Mouse (Mus musculus): Measurements from ENCODE around the gene Cybrd1. TPM values are rescaled to one million over a fixed set of nuclear protein-coding genes. Genes with fewer than 3 reads are reported as not detected.

Cybrd1 gene
- total RNA-seq, 2 experiments from 2014 or later, result 0.08 TPM; not detected in 1

DNA sequence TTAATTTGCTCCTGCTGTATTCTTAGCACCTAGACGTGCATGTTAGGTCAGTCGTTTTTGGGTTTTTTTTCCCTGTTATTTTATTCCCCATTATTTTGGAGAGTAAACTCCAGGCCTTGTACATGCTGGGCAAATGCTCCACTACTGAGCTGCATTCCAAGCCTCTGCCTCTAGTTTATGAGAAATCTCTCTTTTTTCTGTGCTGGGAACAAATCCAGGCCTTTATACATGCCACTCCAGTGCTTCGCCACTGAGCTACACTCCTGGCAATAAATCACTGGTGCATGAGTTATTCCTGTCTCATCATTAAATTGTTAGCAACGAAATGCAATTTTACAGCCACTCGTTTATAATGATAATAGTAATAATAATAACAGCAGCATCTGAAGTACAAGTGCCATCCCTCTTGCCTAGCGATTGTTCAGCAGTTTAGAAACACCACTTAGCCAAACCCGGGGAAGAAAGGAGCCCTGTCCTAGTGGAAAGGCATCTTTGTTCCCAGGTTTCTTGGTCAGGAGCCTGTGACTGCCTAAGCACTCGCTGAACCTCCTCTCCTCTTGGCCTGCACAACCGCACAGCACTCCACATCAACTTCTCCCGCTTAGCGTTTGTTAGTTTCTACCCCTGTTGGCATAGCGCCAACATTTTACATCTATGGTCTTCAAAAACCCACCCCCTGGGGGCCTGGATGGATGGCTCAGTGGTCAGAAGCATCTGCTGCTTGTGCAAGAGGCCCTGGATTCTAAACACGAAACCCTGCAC, 4.7 kb downstream of the Cybrd1 start:
- ATAC-seq (replicated peaks; ENCODE audit: poor library complexity), result no peak

DNA sequence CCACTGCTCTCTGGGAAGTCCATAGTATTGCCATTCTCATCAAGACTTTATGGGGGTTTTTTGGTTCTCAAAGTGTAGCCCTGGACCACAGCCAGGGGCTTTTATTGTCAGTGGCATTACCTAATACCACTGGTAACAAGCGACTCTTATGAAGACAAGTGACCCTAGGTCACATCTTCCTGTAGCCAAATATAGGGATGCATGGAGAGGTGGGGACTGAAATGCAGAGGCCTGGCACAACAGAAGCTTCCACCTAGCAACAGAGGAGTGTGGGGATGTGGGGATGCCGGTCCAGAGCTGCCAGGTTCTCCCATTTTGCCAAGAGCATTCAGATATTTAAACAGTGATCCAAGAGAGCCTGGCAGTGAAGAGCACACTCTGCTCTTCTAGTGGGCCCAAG, 5.9 kb downstream of the Cybrd1 start:
- ATAC-seq (replicated peaks; ENCODE audit: poor library complexity), result no peak

DNA sequence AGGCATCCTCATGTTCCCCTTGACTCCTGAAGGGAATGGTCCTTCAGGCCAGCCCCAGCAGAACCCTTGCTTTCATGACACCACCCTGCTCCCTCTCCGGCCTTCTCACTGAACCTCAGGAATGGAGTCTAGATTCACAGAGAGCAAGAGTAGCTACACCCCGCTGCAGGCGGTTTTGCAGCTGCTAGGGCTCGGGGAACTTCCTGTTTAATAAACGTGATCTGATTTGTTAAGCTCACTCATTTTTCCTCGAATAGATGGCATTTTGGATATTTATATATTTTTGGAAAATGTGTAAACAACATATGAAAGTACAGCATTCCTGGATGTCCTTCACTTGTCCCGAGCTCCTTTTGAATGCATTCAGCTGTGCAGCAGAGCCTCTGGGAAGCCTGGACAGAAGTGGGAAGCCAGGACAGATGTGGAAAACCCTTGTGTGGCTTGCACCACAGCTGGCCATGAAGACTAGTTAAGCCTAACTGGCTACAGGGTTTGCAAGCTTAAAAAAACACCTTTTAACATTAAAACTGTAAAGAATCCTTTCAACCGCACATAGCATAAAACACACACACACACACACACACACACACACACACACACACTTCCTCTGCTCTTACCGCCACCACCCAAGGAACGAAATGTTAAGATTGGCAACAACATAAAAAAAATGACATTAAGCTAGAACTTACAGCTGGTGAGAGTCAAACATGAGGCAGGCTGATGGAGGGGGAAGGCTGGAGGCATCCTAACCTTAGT, 10.2 kb downstream of the Cybrd1 start:
- no peak for ATAC-seq (replicated peaks; ENCODE audit: poor library complexity)

DNA sequence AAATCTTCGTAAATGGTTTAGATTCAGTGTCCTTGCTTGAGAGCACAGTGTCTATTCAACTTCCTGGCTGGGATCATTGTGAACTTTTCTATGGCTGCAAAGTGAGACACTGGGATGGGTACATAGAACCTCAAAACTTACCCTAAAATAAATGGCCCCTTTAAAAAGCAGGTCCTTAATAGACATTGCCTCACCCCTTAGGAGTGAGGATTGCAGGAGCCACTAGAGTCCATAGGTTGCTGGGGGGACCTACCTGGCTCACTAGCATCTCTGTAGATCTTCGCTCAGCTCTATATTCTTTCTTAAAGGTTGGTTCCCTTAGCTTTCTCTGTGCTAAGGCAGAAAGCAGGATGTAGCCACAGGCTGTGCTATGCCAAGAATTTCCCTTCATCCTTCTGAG, 12.6 kb downstream of the Cybrd1 start:
- ATAC-seq (replicated peaks; ENCODE audit: poor library complexity), result no peak

DNA sequence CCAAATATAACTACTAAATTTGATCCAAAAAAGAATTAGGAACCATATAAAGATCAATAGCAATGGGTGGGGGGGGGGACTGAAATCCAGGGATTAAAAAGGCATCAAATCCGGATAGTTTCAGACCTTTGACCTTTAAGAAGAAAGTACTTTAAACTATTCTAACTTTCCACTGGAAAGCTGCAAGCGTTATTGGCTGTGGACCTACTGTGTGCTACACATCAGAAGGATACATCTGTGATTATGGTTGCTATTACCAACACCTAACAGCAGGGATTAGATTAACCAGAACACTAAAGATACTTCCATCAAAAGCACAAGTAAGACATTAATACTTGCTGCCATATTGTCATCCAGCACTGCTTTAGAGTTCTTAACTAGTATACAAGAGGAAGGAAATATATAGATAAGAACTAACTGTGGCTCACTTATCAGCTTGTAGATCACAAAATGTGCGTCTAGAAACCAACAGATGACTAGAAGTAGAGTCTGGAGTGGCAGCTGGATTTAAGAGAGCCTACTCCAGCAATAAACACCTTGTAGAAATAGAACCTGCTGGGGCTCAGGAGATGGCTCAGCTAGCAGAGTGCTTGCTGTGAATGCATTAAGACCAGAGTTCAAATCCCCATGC, 14.3 kb downstream of the Cybrd1 start:
- ATAC-seq (replicated peaks; ENCODE audit: poor library complexity), result no peak

DNA sequence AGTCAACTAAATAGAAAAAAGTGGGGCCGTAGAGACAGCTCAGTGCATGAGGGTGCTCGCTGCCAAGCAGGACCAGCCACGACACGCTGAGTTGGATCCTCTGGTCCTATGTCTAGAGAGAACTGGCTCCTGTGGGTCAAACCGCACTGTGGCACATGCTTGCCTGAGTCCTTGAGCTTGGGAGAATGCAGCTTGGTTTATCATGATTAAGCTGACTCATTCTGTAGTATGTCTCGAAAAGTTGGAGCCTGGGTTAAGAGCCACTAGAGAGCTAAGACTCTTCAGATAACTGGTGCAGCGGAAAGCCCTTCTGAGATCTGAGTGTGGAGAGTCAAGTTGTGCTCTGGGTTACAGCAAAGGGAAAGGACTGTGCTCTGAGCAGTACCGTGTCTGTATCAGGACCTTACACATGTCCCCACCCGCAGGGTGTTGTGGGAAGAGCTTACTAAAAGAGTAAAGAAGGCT, 16.4 kb downstream of the Cybrd1 start:
- ATAC-seq (replicated peaks; ENCODE audit: poor library complexity), result peak; percentile 79

DNA sequence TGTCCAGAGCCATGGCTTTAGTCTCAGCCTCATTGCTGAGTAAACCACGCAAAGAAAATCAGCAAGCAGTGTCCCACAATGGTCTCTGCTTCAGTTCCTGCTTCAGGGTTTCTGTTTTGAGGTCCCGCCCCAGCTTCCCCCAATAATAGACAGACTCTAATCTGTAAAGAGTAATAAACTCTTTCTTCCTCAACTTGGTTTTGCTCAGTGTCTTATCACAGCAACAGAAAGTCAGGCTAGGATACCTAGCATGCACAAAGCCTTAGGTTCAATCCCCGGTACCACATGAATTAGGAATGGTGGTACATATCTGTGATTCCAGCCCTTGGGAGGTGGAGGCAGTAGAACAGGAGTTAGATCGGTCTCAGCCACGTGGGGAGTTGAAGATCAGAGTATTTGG, 17.1 kb downstream of the Cybrd1 start:
- no peak; the same call in 1 of the 2 replicates for ATAC-seq (replicated peaks; ENCODE audit: poor library complexity)

DNA sequence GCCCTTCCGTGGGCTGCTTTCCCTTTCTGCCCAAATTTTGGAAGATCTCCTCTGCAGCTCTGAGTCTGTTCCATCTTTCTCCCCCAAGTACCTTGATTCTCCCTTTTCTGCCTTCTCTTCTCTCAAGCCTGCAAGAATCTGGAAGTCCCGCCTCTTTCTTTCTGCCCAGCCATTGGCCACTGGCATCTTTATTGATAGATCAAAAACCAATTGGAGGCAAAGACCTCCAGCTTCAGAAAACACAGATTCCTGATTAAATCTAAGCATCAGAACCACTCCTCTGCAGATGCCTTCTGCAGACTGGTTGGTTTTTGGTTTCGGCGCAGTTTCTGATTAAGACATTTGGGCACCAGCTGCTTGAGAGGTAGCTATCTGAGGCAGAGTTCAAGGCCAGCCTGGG, 22.9 kb downstream of the Cybrd1 start:
- ATAC-seq (replicated peaks; ENCODE audit: poor library complexity), result no peak

DNA sequence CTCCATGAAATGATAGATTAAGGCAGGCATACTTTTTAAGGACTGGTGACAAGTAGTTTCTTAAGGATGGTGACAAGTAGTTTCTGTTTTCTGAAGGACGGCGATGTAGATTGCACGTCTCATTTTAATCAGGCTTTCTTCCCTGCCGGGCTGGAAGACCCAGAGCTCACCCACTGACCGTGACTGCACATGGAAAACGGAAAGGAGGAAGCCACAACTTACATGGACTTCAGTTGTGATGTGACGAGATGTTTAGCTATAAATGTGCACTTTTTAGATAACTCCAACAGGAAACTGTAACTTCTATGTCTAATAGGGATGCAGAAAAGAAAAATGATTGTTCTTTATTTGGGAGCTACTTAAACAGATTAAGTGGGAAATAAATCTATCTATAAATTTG, 24.7 kb downstream of the Cybrd1 start:
- ATAC-seq (replicated peaks; ENCODE audit: poor library complexity), result peak; percentile 26; the same call in 1 of the 2 replicates

DNA sequence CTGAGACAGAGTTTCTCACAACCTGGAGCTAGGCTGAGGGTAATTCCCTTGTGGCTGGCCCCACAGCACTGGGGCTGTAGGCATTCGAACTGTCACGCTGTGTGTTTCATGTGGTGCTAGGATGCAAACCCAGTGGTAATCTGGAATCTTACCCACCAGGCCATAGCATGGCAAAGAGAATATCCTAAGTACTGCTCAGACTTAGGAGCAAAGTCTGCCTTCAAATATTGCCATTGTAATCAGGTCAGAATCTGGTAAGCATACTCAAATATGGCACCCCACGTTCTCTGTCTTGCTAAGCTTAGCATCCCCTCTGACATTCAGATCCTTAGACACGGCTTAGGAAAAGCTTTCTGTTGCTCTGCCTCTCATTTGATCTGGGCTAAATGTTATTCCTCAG, 28.1 kb downstream of the Cybrd1 start:
- ATAC-seq (replicated peaks; ENCODE audit: poor library complexity), result no peak

DNA sequence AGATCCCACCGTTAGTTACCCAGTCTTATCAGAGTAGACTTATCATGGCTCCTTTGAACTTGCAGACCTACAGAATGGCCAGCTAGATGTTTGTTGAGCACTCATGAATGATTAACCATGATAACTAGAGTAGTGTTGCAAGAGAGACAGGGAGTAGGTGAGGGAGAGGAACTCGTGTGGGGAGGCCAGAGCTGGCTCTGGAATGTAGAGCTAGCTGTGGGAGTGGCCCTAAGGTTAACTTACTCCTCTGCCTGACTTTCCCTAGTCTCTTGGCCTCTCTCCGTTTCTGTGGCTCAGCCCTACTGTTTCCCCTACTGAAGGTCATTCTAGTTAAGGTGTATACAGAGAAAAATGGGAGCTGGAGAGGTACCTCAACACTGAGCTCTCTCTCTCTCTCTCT, 28.5 kb downstream of the Cybrd1 start:
- ATAC-seq (replicated peaks; ENCODE audit: poor library complexity), result no peak

DNA sequence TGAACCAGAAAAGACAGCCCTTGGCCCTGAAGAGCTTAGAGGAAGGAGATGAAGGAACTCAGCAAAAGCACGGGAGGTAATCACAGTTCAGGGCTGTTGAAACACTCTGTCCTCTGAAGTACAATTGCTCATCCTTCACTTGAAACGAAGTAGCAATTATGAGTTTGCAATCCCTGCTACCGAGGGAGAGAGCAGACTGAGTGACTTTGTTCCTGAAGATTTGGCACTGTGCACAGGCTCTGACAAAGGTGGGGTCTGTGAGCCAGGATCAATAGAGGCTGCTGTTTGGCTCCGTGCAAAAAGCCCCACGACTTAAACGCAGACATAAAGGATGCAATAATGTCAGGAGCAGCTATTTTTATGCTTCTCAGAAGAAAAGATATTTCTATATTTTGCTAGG, 30.1 kb downstream of the Cybrd1 start:
- no peak for ATAC-seq (replicated peaks; ENCODE audit: poor library complexity)

DNA sequence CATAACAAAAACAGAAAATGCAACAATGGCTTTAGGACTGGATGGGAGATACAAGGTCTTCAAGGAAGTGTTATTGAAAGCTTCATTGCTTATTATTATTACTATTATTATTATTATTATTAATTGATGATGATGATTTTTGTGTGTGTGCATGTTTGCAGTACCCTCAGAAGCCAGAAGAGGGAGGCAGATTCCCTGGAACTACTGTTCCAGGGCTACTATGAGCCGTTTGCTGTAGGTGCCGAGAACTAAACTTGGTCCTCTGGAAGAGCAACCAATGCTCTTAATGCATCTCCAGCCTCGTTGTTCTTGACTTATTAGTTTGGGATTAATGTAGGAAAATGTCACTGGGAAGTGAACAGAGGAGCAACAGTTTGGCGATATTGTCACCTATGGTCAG, 34.4 kb downstream of the Cybrd1 start:
- no peak for ATAC-seq (replicated peaks; ENCODE audit: poor library complexity)

DNA sequence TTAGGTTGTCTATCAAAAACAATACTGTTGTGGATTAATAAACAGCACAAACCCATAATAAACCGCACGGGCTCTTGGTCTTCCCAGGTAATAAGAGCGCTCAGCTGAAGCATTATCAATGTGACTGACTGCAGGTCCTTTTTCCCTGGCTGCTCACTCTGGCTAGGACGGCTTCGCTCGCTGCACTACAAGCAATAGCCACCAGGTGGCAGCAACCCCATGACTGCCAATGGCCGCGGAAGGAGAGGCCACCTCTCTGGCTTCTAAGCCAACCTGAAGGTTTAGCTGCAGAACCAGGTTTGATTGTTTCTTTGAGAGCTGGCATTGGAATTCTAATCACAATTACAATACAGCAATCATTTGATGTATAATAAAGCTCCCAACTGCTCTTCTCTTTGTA, 37.8 kb downstream of the Cybrd1 start:
- ATAC-seq (replicated peaks; ENCODE audit: poor library complexity), result peak; percentile 98

DNA sequence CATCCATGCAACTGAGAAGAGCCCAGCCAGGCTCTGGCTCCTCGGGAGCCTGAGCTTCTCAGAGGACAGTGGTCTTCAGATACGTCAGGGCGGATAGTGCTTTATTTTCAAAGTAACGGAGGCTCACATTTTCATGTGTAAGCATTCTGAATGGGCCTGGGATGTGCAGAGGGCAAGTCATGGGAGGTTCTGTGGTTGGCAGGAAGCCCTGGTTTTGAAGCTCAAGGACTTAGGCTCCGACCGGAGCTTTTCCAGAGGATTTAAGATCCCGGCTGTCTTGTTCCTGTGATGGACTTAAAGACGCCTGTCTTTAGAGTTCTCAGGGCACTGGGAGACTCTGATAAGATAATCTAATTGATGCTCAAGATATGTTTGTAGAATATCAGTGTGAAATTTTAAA, 38.7 kb downstream of the Cybrd1 start:
- no peak for ATAC-seq (replicated peaks; ENCODE audit: poor library complexity)

DNA sequence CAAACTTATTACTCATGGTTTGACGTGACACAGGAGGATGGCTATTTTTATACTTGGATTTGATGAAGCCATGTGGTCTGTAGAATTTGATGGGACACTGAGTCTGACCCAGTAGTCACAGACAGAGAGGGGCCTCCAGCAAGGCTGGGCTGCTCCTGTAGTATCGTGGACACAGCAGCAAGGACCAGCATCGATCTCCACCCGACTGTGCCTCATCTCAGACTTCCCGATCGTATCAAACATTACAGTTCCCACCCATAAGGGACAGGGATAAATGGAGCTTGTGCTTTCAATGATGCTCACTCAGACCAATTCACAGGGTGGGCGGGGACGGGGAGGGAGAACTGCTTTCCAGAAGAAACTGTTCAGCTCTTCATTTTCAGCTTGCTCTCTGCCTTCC, 40.2 kb downstream of the Cybrd1 start:
- no peak for ATAC-seq (replicated peaks; ENCODE audit: poor library complexity)

DNA sequence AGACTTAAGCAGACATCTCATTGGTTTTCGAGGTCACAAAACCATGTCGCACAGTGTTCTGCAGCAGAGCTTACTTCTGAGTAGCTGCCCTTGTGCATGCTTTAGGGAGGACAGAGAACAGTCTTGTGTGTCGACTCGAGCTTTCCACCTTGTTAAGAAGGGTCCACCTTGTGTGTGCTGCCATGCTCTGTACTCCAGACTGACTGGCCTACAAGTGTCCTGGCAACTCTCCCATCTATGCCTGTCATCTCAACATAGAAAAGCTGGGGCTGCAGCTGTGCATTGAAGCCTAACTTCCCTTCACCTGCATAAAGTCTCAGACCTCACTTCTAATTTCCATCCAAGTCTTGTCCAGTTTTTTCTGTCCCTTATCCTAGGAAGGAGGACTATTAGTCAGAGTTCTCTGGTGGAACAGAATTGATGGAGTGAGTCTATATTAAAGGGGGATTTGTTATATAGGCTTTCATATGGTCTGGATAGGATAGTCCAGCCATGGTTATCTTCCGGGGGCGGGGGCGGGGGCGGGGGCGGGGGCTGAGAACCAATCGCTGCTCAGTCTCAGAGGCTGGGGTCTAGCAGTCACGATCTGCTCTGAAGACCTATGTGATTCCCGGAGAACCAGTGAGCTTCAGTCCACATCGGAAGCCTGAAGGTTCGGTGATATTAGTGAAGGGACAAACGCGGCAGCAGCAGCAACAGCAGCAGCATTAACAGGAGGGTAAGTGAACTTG, 42.0 kb downstream of the Cybrd1 start:
- ATAC-seq (replicated peaks; ENCODE audit: poor library complexity), result no peak

DNA sequence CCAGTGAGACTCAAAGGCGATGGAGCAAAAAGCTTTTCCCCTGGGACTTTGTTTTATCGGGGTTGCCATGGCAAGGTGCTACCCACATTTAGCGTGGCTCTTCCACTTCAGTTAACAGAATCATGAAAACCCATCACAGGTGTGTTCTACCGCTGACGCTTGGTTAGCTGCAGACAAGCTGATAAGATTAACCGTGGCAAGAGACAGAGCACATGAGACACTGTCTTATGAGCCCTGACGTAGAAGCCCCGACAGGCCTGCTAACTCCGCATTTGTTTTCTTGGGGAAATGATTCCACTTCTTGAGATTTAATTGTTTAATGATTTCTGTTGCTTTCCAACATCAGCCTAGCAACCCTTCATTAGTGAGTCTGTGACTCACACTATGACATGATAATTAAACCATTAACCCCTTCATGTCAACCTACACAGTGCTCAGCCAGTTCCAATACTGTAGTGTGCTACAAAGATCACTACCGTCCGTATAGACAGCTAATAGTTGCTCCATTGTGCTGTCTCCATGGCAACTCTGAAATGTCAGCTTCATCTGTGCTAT, 42.7 kb downstream of the Cybrd1 start:
- 0 out of 2 replicates have a peak, but pooled peaks have one; percentile 20 for ATAC-seq (replicated peaks; ENCODE audit: poor library complexity)

DNA sequence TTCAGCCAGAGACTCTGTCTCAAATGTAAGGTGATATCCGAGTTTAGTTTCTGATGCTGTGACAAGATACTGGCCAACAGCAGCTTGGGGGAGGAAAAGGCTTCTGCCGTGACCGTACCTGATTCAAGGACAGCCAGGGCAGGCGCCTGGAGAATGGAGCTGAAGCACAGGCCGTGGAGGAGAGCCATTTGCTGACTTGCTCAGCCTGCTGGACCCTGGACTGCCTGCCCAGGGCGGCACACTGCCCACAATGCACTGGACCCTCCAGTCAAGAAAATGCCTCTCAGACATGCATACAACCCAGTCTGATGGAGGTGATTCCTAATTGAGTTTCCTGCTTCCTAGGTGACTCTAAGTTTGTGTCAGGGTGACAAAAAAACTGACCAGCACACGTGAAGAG, 43.8 kb downstream of the Cybrd1 start:
- no peak for ATAC-seq (replicated peaks; ENCODE audit: poor library complexity)

DNA sequence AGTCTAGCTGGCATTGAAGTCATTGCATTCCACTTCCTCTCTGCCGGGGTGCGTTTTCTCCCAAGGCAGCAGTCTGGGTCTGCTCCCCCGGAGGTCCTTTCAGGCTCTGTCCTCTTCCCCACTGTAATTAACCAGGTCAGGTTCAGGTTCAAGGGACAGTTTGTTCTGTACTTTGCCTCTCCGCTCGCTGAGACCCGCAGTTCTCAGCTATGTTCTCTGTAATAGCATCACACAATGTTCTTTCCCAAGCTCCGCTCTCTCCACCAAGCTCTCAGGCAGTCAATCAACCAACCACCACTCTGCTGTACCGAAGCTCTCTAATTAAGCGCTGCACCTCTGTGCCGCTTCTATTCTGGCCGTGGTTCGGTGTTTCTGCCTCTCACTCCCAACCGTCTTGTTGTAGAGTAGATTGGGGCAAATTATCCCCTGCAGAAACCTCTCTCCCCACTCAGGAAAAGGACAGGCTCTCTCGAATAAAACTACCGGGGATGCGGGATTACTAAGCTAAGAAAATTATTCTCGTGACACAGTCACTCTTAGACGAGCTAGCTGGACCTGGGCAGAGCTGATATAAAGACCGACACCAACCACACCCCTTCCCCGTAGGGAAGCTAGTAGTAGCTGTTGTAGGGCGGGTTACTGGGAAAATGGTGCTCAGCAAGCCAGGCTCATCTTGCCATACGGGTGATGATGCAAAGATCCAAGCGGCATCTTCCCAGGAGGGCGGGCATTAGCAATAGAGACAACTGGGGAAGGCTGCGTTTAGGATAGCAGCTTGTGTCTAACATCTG, 45.3 kb downstream of the Cybrd1 start:
- no peak for ATAC-seq (replicated peaks; ENCODE audit: poor library complexity)
